Mouse (Mus musculus) forebrain, postnatal 0 days (tissue): ENCODE measurements at regions not wholly inside any gene's neighbourhood (a gene's known extent, or its start where the extent isn't known, plus 50 kb on each side); places are given as distances from the start of the nearest gene placed in this dataset.
"Not testable (repeated sequence)": the region's sequence is repeated elsewhere in the genome, so short reads cannot be mapped to it uniquely, and the experiment has no call there.

Experiments used
- ATAC-seq: fragments of 200-750 bp; cut with Nextera tagmentation; 2 replicates; pipeline ENCODE4 v1.8.0; 2017; ENCODE audit warnings: mild to moderate bottlenecking, moderate library complexity
- DNase-seq: peaks from one replicate; pipeline ENCODE4 v3.0.0-alpha.2; 2015
- H3K27ac ChIP-seq: fragments of 300-500 bp; sonication (generic); 2 replicates; pipeline ENCODE4 v1.5.1; 2014; ENCODE audit warnings: low read depth, mild to moderate bottlenecking, antibody characterized with exemption, low read length, moderate library complexity, mixed read lengths
- H3K27me3 ChIP-seq: fragments of 300-500 bp; sonication (generic); 2 replicates; pipeline ENCODE4 v1.6.1; 2014; ENCODE audit warnings: mild to moderate bottlenecking, low read length, mixed read lengths; ENCODE audit not compliant: insufficient read depth
- H3K36me3 ChIP-seq: fragments of 300-500 bp; sonication (generic); 2 replicates; pipeline ENCODE4 v1.6.1; 2014; ENCODE audit warnings: mild to moderate bottlenecking, moderate library complexity; ENCODE audit not compliant: insufficient read depth
- H3K4me1 ChIP-seq: fragments of 300-500 bp; sonication (generic); 2 replicates; pipeline ENCODE4 v1.6.1; 2014; ENCODE audit warnings: antibody characterized with exemption; ENCODE audit not compliant: insufficient read depth
- H3K4me2 ChIP-seq: fragments of 300-500 bp; sonication (generic); 2 replicates; pipeline ENCODE4 v1.6.1; 2014; ENCODE audit warnings: low read depth, mild to moderate bottlenecking, moderate library complexity
- H3K4me3 ChIP-seq: fragments of 300-500 bp; sonication (generic); 2 replicates; pipeline ENCODE4 v1.5.1; 2014; ENCODE audit warnings: low read depth, low read length, mixed read lengths
- H3K9ac ChIP-seq: fragments of 300-500 bp; sonication (generic); 2 replicates; pipeline ENCODE4 v1.6.1; 2014; ENCODE audit warnings: mild to moderate bottlenecking
- H3K9me3 ChIP-seq: fragments of 300-500 bp; sonication (generic); 2 replicates; pipeline ENCODE4 v1.6.1; 2016; ENCODE audit warnings: low read length
- CTCF ChIP-seq: sonication (generic); IDR thresholded peaks from 2 replicates; pipeline ENCODE4 v1.5.1; 2016; ENCODE audit warnings: antibody characterized with exemption, control low read depth, low read depth
- WGBS: fragments of 180-500 bp; shearing (Covaris S2); extraction: QIAGEN DNeasy Blood & Tissue Kit; methylation state at CpG from one replicate; pipeline ENCODE4 v1.1.7; 2014; 5-methylcytosine and 5-hydroxymethylcytosine counted together

- 90% methylated on average over 4 of the region's 4 CpGs for WGBS
- no peak overlapping the region for H3K4me3 ChIP-seq
- no peaks in the 10 kb centered on the region for H3K36me3 ChIP-seq
- H3K27ac ChIP-seq: no peak overlapping the region
- no peak for DNase-seq
- H3K4me1 ChIP-seq: no peaks in the 10 kb centered on the region
- no peaks in the 10 kb centered on the region for H3K9me3 ChIP-seq
- no peak for ATAC-seq
- H3K9ac ChIP-seq: no peak overlapping the region
- no peaks in the 10 kb centered on the region for H3K27me3 ChIP-seq
- no peak overlapping the region for H3K4me2 ChIP-seq
- no peak for TF ChIP-seq CTCF
Observed at GRCm38 (mm10) chr6:6362678-6363354, 145.8 kb upstream of the Slc25a13 start.

- not testable (repeated sequence) for H3K27ac ChIP-seq, H3K36me3 ChIP-seq, H3K27me3 ChIP-seq, H3K4me2 ChIP-seq, H3K4me1 ChIP-seq, H3K4me3 ChIP-seq, H3K9me3 ChIP-seq, DNase-seq, ATAC-seq, H3K9ac ChIP-seq
Observed at GRCm38 (mm10) chr6:6361181-6361580, 144.2 kb upstream of the Slc25a13 start.

- 0 out of 2 replicates have a peak, but pooled peaks have one; percentile 20 for ATAC-seq
- peak; percentile 5 for DNase-seq
- Histone ChIP-seq H3K27me3 (no peaks in the 10 kb centered on the region), H3K36me3 (no peaks in the 10 kb centered on the region), H3K4me2 (no peak overlapping the region), H3K4me1 (no peaks in the 10 kb centered on the region), H3K4me3 (no peak overlapping the region), H3K27ac (no peak overlapping the region), H3K9ac (no peak overlapping the region), H3K9me3 (no peaks in the 10 kb centered on the region)
- TF ChIP-seq CTCF: no peak
- 17% methylated on average over 2 of the region's 2 CpGs for WGBS
Observed at GRCm38 (mm10) chr6:6357477-6357876, 140.5 kb upstream of the Slc25a13 start.

GRCm38 (mm10) chr6:6356967-6357366 is 140.0 kb upstream of the Slc25a13 start:
- 45% methylated on average over 6 of the region's 6 CpGs for WGBS
- H3K9me3 ChIP-seq: no peaks in the 10 kb centered on the region

GRCm38 (mm10) chr6:6335251-6335650 is 118.3 kb upstream of the Slc25a13 start:
- ATAC-seq (no peak; the same call in 1 of the 2 replicates), DNase-seq (no peak)
- Histone ChIP-seq H3K27me3 (no peaks in the 10 kb centered on the region), H3K27ac (no peak overlapping the region), H3K9me3 (no peaks in the 10 kb centered on the region), H3K4me2 (no peak overlapping the region), H3K9ac (no peak overlapping the region), H3K36me3 (no peaks in the 10 kb centered on the region), H3K4me3 (no peak overlapping the region), H3K4me1 (no peaks in the 10 kb centered on the region)
- WGBS: 56% methylated on average over 8 of the region's 8 CpGs
- TF ChIP-seq CTCF: no peak

More at GRCm38 (mm10) chr6:6356967-6357366, 140.0 kb upstream of the Slc25a13 start:
- no peak overlapping the region for H3K4me3 ChIP-seq
- H3K4me1 ChIP-seq: no peaks in the 10 kb centered on the region
- no peak for ATAC-seq
- no peak for TF ChIP-seq CTCF
- no peak overlapping the region for H3K9ac ChIP-seq
- no peak overlapping the region for H3K27ac ChIP-seq
- no peak overlapping the region for H3K4me2 ChIP-seq
- H3K36me3 ChIP-seq: no peaks in the 10 kb centered on the region
- no peaks in the 10 kb centered on the region for H3K27me3 ChIP-seq
- peak; percentile 32 for DNase-seq

- Histone ChIP-seq H3K4me1 (no peaks in the 10 kb centered on the region), H3K27ac (no peak overlapping the region), H3K4me2 (no peak overlapping the region), H3K27me3 (no peaks in the 10 kb centered on the region), H3K4me3 (no peak overlapping the region), H3K9ac (no peak overlapping the region), H3K36me3 (no peaks in the 10 kb centered on the region), H3K9me3 (0 out of 2 replicates have a peak, but pooled peaks cover 4% of the 10 kb centered on the region)
- ATAC-seq: no peak
- TF ChIP-seq CTCF: no peak
- no peak for DNase-seq
- WGBS: 97% methylated on average over 1 of the region's 1 CpGs
Observed at GRCm38 (mm10) chr6:6330271-6330670, 113.3 kb upstream of the Slc25a13 start.

GRCm38 (mm10) chr6:6325516-6325915 is 108.5 kb upstream of the Slc25a13 start:
- no peak for TF ChIP-seq CTCF
- H3K9ac ChIP-seq: no peak overlapping the region
- no peaks in the 10 kb centered on the region for H3K27me3 ChIP-seq
- 0 out of 2 replicates have a peak, but pooled peaks cover 4% of the 10 kb centered on the region for H3K9me3 ChIP-seq
- no peaks in the 10 kb centered on the region for H3K36me3 ChIP-seq
- no peak overlapping the region for H3K27ac ChIP-seq
- WGBS: 48% methylated on average over 1 of the region's 1 CpGs
- H3K4me1 ChIP-seq: no peaks in the 10 kb centered on the region
- H3K4me2 ChIP-seq: no peak overlapping the region
- ATAC-seq (no peak), DNase-seq (no peak)
- H3K4me3 ChIP-seq: no peak overlapping the region
